Comparison of ENCODE assay signal across 8 mouse cellular contexts in the genomic region with DNA sequence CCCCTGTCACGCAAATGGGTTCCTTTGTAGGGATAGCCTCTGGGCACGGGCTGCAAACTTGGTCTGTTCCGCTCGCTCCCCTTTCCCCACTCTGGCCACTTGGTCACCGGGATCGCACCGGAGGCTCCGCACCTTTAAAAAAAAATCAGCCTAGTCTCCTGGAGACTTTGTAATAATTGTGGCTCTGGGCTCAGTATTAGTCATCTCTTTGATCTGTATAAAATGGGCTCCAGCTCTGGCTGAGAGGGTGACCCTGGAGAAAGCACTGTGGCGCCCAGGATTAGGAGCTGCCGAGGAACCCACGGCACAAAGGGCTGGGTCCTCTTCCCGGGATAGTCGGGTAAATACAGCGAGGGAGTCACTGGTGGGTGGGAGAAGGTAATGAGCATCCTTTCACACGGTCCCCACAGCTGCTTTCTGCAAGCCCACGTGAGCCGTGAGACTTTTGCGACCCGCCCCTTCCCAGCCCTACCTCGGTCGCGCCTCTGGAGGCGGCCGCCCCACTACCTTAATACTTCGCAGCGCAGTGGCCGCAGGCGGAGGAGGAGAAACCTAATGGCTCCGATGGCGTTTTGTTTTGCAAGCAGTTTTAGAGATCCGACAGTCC. TPM values are rescaled to one million over a fixed set of nuclear protein-coding genes. Genes with fewer than 3 reads are reported as not detected.
A peak's percentile ranks its signal among the peaks of the same experiment; 100 is the strongest.
DNase-seq lines count a peak whose midpoint lies in the region; ATAC-seq and TF ChIP-seq lines count a peak whose summit lies in the region.

No protein-coding gene starts in this region.

- no peak for TF ChIP-seq EP300 in heart, postnatal 0 days (IDR thresholded peaks at IDR 0.05; ENCODE audit: low read depth)

- peak; percentile 17; the same call in 1 of the 2 replicates for TF ChIP-seq CTCF in heart, postnatal 0 days (IDR thresholded peaks at IDR 0.05; ENCODE audit: low read depth)

- no peak for DNase-seq in cerebellum, adult 9-11 months
- peak; percentile 72 for DNase-seq in embryo, embryonic 10 days (ENCODE audit: low spot score)
- peak; percentile 82 for DNase-seq in heart, postnatal 0 days (ENCODE audit: low spot score)
- peak; percentile 16 to 48 for DNase-seq in kidney, postnatal 36 days
- DNase-seq in testis, postnatal 10 days (ENCODE audit: low spot score) = peak; percentile 47

- 1% methylated on average over 31 of the region's 31 CpGs for WGBS in heart, postnatal 0 days

- H3K27ac ChIP-seq in heart, postnatal 0 days (ENCODE audit: low read depth) = peak overlapping the region; percentile 97

- H3K36me3 ChIP-seq in heart, postnatal 0 days (replicated peaks; ENCODE audit: control insufficient read depth, insufficient read depth, low read length) = no peaks in the 10 kb centered on the region
- H3K36me3 ChIP-seq in megakaryocyte, embryonic 14.5 days (replicated peaks; ENCODE audit: low read length) = no peaks in the 10 kb centered on the region

- H3K9me3 ChIP-seq in heart, postnatal 0 days (replicated peaks; ENCODE audit: control insufficient read depth, low read length) = no peaks in the 10 kb centered on the region
- H3K9me3 ChIP-seq in megakaryocyte, embryonic 14.5 days = no peaks in the 10 kb centered on the region

- H3K27me3 ChIP-seq in heart, postnatal 0 days (ENCODE audit: control insufficient read depth, insufficient read depth, low read length) = no peaks in the 10 kb centered on the region
- peaks cover 62% of the 10 kb centered on the region for H3K27me3 ChIP-seq in megakaryocyte, embryonic 14.5 days (replicated peaks)

- peak overlapping the region; percentile 93 for H3K9ac ChIP-seq in heart, postnatal 0 days (replicated peaks; ENCODE audit: low read depth, low read length)

- peak overlapping the region; percentile 73 for H3K4me2 ChIP-seq in heart, postnatal 0 days (ENCODE audit: low read depth, low read length)

- peaks cover 40% of the 10 kb centered on the region for H3K4me1 ChIP-seq in heart, postnatal 0 days (ENCODE audit: control insufficient read depth, insufficient read depth)
- peaks cover 32% of the 10 kb centered on the region for H3K4me1 ChIP-seq in megakaryocyte, embryonic 14.5 days

- 0 out of 2 replicates have a peak, but pooled peaks have one; percentile 45 for ATAC-seq in cerebellum, adult (ENCODE audit: insufficient number of reproducible peaks, low FRiP score, low TSS enrichment)
- ATAC-seq in heart, postnatal 0 days (ENCODE audit: insufficient read depth, low read depth) = peak; percentile 58
- ATAC-seq in erythroid progenitor cell, adult 5-6 weeks (replicated peaks; ENCODE audit: low FRiP score, poor library complexity, severe bottlenecking) = no peak

- peak overlapping the region; percentile 72 for H3K4me3 ChIP-seq in heart, postnatal 0 days (ENCODE audit: low read depth, low read length)
- peak overlapping the region; percentile 92 for H3K4me3 ChIP-seq in megakaryocyte, embryonic 14.5 days (replicated peaks)

RNA-seq across cellular contexts. Expression of gene Dsp, which starts 1.4 kb away (rescaled TPM):
- total RNA-seq in heart, postnatal 0 days (2014; rRNA removed; ENCODE audit: low replicate concordance) = 160 and 181 TPM in 2 replicates
- 36.7 and 46.0 TPM in 2 replicates for polyA plus RNA-seq in heart, postnatal 0 days (2015; fragmentation: Nextera tagmentation; extraction: Ambion mirVana)
- polyA plus RNA-seq in megakaryocyte, embryonic 14.5 days (2012; ENCODE audit: insufficient read depth, low replicate concordance) = 0.09 TPM in 1 of 2 replicates, not detected in the other
- not detected in 2 replicates for total RNA-seq in erythroid progenitor cell, adult 5-6 weeks (2015; ENCODE audit: low replicate concordance)
- total RNA-seq in erythroid progenitor cell, adult 5-6 weeks (2017; ENCODE audit: low replicate concordance) = not detected in 2 replicates

RNA-seq across cellular contexts. Expression of gene Snrnp48, which starts 52.2 kb away (rescaled TPM):
- total RNA-seq in heart, postnatal 0 days (2014; rRNA removed; ENCODE audit: low replicate concordance) = 8.3 and 8.9 TPM in 2 replicates
- polyA plus RNA-seq in heart, postnatal 0 days (2015; fragmentation: Nextera tagmentation; extraction: Ambion mirVana) = 15.0 and 18.9 TPM in 2 replicates
- polyA plus RNA-seq in megakaryocyte, embryonic 14.5 days (2012; ENCODE audit: insufficient read depth, low replicate concordance) = 3.0 and 32.8 TPM in 2 replicates
- total RNA-seq in erythroid progenitor cell, adult 5-6 weeks (2015; ENCODE audit: low replicate concordance) = 33.1 and 52.6 TPM in 2 replicates
- total RNA-seq in erythroid progenitor cell, adult 5-6 weeks (2017; ENCODE audit: low replicate concordance) = 47.8 and 78.0 TPM in 2 replicates

Comparison
In these comparisons a context has a peak if more than half of its experiments do, and no peak if none do; other contexts are left out.
1. RNA of gene Dsp, which starts 1.4 kb away (total RNA-seq): 160 to 181 TPM in heart, postnatal 0 days; not detected in erythroid progenitor cell, adult 5-6 weeks; every median in the first group is over 100 times any median in the second.